Mouse (Mus musculus) liver, embryonic 14.5 days (tissue): ENCODE measurements around the gene Top2a. TPM values are rescaled to one million over a fixed set of nuclear protein-coding genes. Genes with fewer than 3 reads are reported as not detected.
A peak's percentile ranks its signal among the peaks of the same experiment; 100 is the strongest.

ENCODE experiments used
- ATAC-seq: fragments of 200-750 bp; cut with Nextera tagmentation; 2 replicates; pipeline ENCODE4 v1.8.0; 2017; ENCODE audit warnings: moderate number of reproducible peaks, mild to moderate bottlenecking, moderate library complexity; ENCODE audit not compliant: insufficient read depth
- DNase-seq, 3 experiments: peaks; one replicate each; pipeline ENCODE4 v3.0.0-alpha.2; 2012 to 2013; ENCODE audit warnings: low read depth in 3 of 3, low spot score in 3 of 3
- H3K27ac ChIP-seq: fragments of 300-500 bp; sonication (generic); 2 replicates; pipeline ENCODE4 v1.5.1; 2014; ENCODE audit warnings: moderate library complexity, mild to moderate bottlenecking, control low read depth, inconsistent platforms
- H3K27me3 ChIP-seq: fragments of 300-500 bp; sonication (generic); 2 replicates; pipeline ENCODE4 v1.6.1; 2014; ENCODE audit warnings: mild to moderate bottlenecking, low read length, moderate library complexity; ENCODE audit not compliant: control insufficient read depth, insufficient read depth
- H3K36me3 ChIP-seq: fragments of 300-500 bp; sonication (generic); replicated peaks from 2 replicates; pipeline ENCODE4 v1.6.1; 2014; ENCODE audit warnings: low read depth; ENCODE audit not compliant: control insufficient read depth, insufficient read depth
- H3K4me1 ChIP-seq, 2 experiments: fragments of 200-500 bp in 1 of 2; fragments of 300-500 bp in 1 of 2; sonication (generic) in 1 of 2; replicated peaks; 2 replicates each; pipeline ENCODE4 v1.6.1; 2012 to 2014; ENCODE audit warnings: antibody characterized with exemption in 1 of 2, inconsistent platforms in 1 of 2, low read length in 1 of 2; ENCODE audit not compliant: control insufficient read depth in 2 of 2, insufficient read depth in 2 of 2
- H3K4me2 ChIP-seq: fragments of 300-500 bp; sonication (generic); 2 replicates; pipeline ENCODE4 v1.6.1; 2014; ENCODE audit warnings: low read depth, mild to moderate bottlenecking, control low read depth, moderate library complexity
- H3K4me3 ChIP-seq, 2 experiments: fragments of 200-500 bp in 1 of 2; fragments of 300-500 bp in 1 of 2; sonication (generic) in 1 of 2; 2 replicates each; pipeline ENCODE4 v1.5.1; 2012 to 2014; ENCODE audit warnings: low read depth in 2 of 2, low read length in 2 of 2, mild to moderate bottlenecking in 2 of 2, control low read depth in 1 of 2, inconsistent platforms in 1 of 2, moderate library complexity in 1 of 2; ENCODE audit not compliant: insufficient read depth in 1 of 2
- H3K9ac ChIP-seq: fragments of 300-500 bp; sonication (generic); replicated peaks from 2 replicates; pipeline ENCODE4 v1.6.1; 2014; ENCODE audit warnings: mild to moderate bottlenecking, control low read depth, moderate library complexity
- H3K9me3 ChIP-seq: fragments of 300-500 bp; sonication (generic); 2 replicates; pipeline ENCODE4 v1.6.1; 2016; ENCODE audit warnings: low read length, mixed read lengths; ENCODE audit not compliant: control insufficient read depth
- CTCF ChIP-seq: IDR thresholded peaks from 2 replicates; pipeline ENCODE4 v1.5.1; 2016; ENCODE audit warnings: antibody characterized with exemption, low read depth, control low read depth
- EP300 ChIP-seq: IDR thresholded peaks from 2 replicates; pipeline ENCODE4 v1.6.1; 2016; ENCODE audit warnings: antibody characterized with exemption, low read depth
- WGBS: fragments of 180-500 bp; shearing (Covaris S2); extraction: QIAGEN DNeasy Blood & Tissue Kit; methylation state at CpG from one replicate; pipeline ENCODE4 v1.1.7; 2014; ENCODE audit not compliant: insufficient replicate concordance; 5-methylcytosine and 5-hydroxymethylcytosine counted together
- polyA plus RNA-seq, 2 experiments: library from polyadenylated mRNA; depleted of rRNA in 1 of 2; stranded (reverse) in 1 of 2; unstranded in 1 of 2; fragments of >200 nt; fragmentation: Nextera tagmentation in 1 of 2; extraction: Ambion mirVana in 1 of 2; gene quantifications; 2 replicates each; pipeline versions ENCODE4 v1.2.1 to v1.2.3; 2012 to 2014

Top2a gene
- polyA plus RNA-seq, 2 experiments: 108 to 197 TPM

GRCm38 (mm10) chr11:98947969-98948569, 75.9 kb downstream of the Top2a start:
- Histone ChIP-seq H3K36me3 (no peaks in the 10 kb centered on the region), H3K27me3 (no peaks in the 10 kb centered on the region), H3K4me3 (no peak overlapping the region), H3K9me3 (no peaks in the 10 kb centered on the region), H3K27ac (no peak overlapping the region), H3K9ac (no peak overlapping the region), H3K4me1 (peaks cover 0 to 49% of the 10 kb centered on the region in 2 experiments; a peak in 3 of 4 replicates), H3K4me2 (peak overlapping the region; percentile 40)
- peak in 1 of 3 experiments; percentile 54 for DNase-seq
- peak; percentile 19; the same call in 1 of the 2 replicates for ATAC-seq
- 5% methylated on average over 18 of the region's 18 CpGs for WGBS
- TF ChIP-seq EP300: 0 out of 2 replicates have a peak, but pooled peaks have one; percentile 10
- no peak for TF ChIP-seq CTCF

- Histone ChIP-seq H3K4me3 (no peak overlapping the region), H3K9me3 (no peaks in the 10 kb centered on the region), H3K27ac (no peak overlapping the region), H3K9ac (no peak overlapping the region), H3K4me2 (no peak overlapping the region), H3K4me1 (peaks cover 3 to 60% of the 10 kb centered on the region in 2 experiments; a peak in 3 of 4 replicates), H3K27me3 (no peaks in the 10 kb centered on the region), H3K36me3 (no peaks in the 10 kb centered on the region)
- no peak for DNase-seq
- WGBS: 66% methylated on average over 3 of the region's 3 CpGs
- ATAC-seq: no peak
- TF ChIP-seq EP300: no peak
- TF ChIP-seq CTCF: no peak
Measured at GRCm38 (mm10) chr11:98945605-98945977, 78.4 kb downstream of the Top2a start.

GRCm38 (mm10) chr11:98944897-98945604, 78.9 kb downstream of the Top2a start:
- Histone ChIP-seq H3K4me1 (peaks cover 3 to 61% of the 10 kb centered on the region in 2 experiments; a peak in 3 of 4 replicates), H3K9ac (no peak overlapping the region)

GRCm38 (mm10) chr11:98943741-98944461, 80.1 kb downstream of the Top2a start:
- no peak for ATAC-seq
- Histone ChIP-seq H3K9me3 (no peaks in the 10 kb centered on the region), H3K36me3 (no peaks in the 10 kb centered on the region), H3K27me3 (peaks cover 3% of the 10 kb centered on the region), H3K4me3 (no peak overlapping the region), H3K27ac (no peak overlapping the region), H3K9ac (no peak overlapping the region), H3K4me2 (peak overlapping the region; percentile 9; the same call in 1 of the 2 replicates), H3K4me1 (peaks cover 3 to 58% of the 10 kb centered on the region in 2 experiments; a peak in 3 of 4 replicates)
- no peak for TF ChIP-seq CTCF
- no peak for DNase-seq
- WGBS: 30% methylated on average over 14 of the region's 14 CpGs

More at GRCm38 (mm10) chr11:98944897-98945604, 78.9 kb downstream of the Top2a start:
- 39% methylated on average over 10 of the region's 11 CpGs for WGBS
- no peak overlapping the region for H3K4me2 ChIP-seq
- no peak overlapping the region for H3K27ac ChIP-seq
- H3K4me3 ChIP-seq: no peak overlapping the region
- H3K9me3 ChIP-seq: no peaks in the 10 kb centered on the region
- ATAC-seq (no peak), DNase-seq (no peak)
- TF ChIP-seq CTCF: no peak
- no peak for TF ChIP-seq EP300
- no peaks in the 10 kb centered on the region for H3K27me3 ChIP-seq
- H3K36me3 ChIP-seq: no peaks in the 10 kb centered on the region

Other genes starting within 250 kb of the Top2a start
- 0.54 and 0.65 TPM in 2 replicates for gene Nr1d1, start 248.9 kb downstream of the Top2a start, polyA plus RNA-seq (2012; rRNA removed)
- 0.56 and 0.58 TPM in 2 replicates for gene Nr1d1, start 248.9 kb downstream of the Top2a start, polyA plus RNA-seq (2014; fragmentation: Nextera tagmentation; extraction: Ambion mirVana)
- gene Msl1, start 228.7 kb downstream of the Top2a start, polyA plus RNA-seq (2012; rRNA removed): 11.5 and 15.8 TPM in 2 replicates
- 4.5 and 4.9 TPM in 2 replicates for gene Msl1, start 228.7 kb downstream of the Top2a start, polyA plus RNA-seq (2014; fragmentation: Nextera tagmentation; extraction: Ambion mirVana)
- gene Casc3, start 219.3 kb downstream of the Top2a start, polyA plus RNA-seq (2012; rRNA removed): 12.2 and 12.7 TPM in 2 replicates
- gene Casc3, start 219.3 kb downstream of the Top2a start, polyA plus RNA-seq (2014; fragmentation: Nextera tagmentation; extraction: Ambion mirVana): 11.5 and 13.0 TPM in 2 replicates
- gene Rapgefl1, start 187.4 kb downstream of the Top2a start, polyA plus RNA-seq (2012; rRNA removed): 0.52 and 0.55 TPM in 2 replicates
- gene Rapgefl1, start 187.4 kb downstream of the Top2a start, polyA plus RNA-seq (2014; fragmentation: Nextera tagmentation; extraction: Ambion mirVana): 0.05 and 0.06 TPM in 2 replicates
- gene Wipf2, start 160.6 kb downstream of the Top2a start, polyA plus RNA-seq (2012; rRNA removed): 2.0 and 2.1 TPM in 2 replicates
- gene Wipf2, start 160.6 kb downstream of the Top2a start, polyA plus RNA-seq (2014; fragmentation: Nextera tagmentation; extraction: Ambion mirVana): 1.1 and 1.4 TPM in 2 replicates
- gene Cdc6, start 116.4 kb downstream of the Top2a start, polyA plus RNA-seq (2012; rRNA removed): 16.9 and 28.6 TPM in 2 replicates
- gene Cdc6, start 116.4 kb downstream of the Top2a start, polyA plus RNA-seq (2014; fragmentation: Nextera tagmentation; extraction: Ambion mirVana): 64.1 and 71.0 TPM in 2 replicates
- 1.9 and 2.3 TPM in 2 replicates for gene Rara, start 96.4 kb downstream of the Top2a start, polyA plus RNA-seq (2012; rRNA removed)
- gene Rara, start 96.4 kb downstream of the Top2a start, polyA plus RNA-seq (2014; fragmentation: Nextera tagmentation; extraction: Ambion mirVana): 3.0 and 3.2 TPM in 2 replicates
- not detected in 2 replicates for gene Gjd3, start 41.2 kb downstream of the Top2a start, polyA plus RNA-seq (2012; rRNA removed)
- not detected in 2 replicates for gene Gjd3, start 41.2 kb downstream of the Top2a start, polyA plus RNA-seq (2014; fragmentation: Nextera tagmentation; extraction: Ambion mirVana)
- 60.6 and 71.4 TPM in 2 replicates for gene Igfbp4, start 17.1 kb upstream of the Top2a start, polyA plus RNA-seq (2012; rRNA removed)
- gene Igfbp4, start 17.1 kb upstream of the Top2a start, polyA plus RNA-seq (2014; fragmentation: Nextera tagmentation; extraction: Ambion mirVana): 115 and 123 TPM in 2 replicates
- 0.36 and 0.42 TPM in 2 replicates for gene Tns4, start 65.1 kb upstream of the Top2a start, polyA plus RNA-seq (2012; rRNA removed)
- 0.09 and 0.33 TPM in 2 replicates for gene Tns4, start 65.1 kb upstream of the Top2a start, polyA plus RNA-seq (2014; fragmentation: Nextera tagmentation; extraction: Ambion mirVana)
- 0.11 TPM in 2 replicates for gene Ccr7, start 130.9 kb upstream of the Top2a start, polyA plus RNA-seq (2012; rRNA removed)
- 0.15 and 0.29 TPM in 2 replicates for gene Ccr7, start 130.9 kb upstream of the Top2a start, polyA plus RNA-seq (2014; fragmentation: Nextera tagmentation; extraction: Ambion mirVana)
- 21.3 and 60.1 TPM in 2 replicates for gene Smarce1, start 206.8 kb upstream of the Top2a start, polyA plus RNA-seq (2012; rRNA removed)
- gene Smarce1, start 206.8 kb upstream of the Top2a start, polyA plus RNA-seq (2014; fragmentation: Nextera tagmentation; extraction: Ambion mirVana): 53.5 and 58.8 TPM in 2 replicates
- gene Krt222, start 219.9 kb upstream of the Top2a start, polyA plus RNA-seq (2012; rRNA removed): 0.01 and 0.04 TPM in 2 replicates
- 0.13 and 0.34 TPM in 2 replicates for gene Krt222, start 219.9 kb upstream of the Top2a start, polyA plus RNA-seq (2014; fragmentation: Nextera tagmentation; extraction: Ambion mirVana)